Mouse (Mus musculus): ENCODE measurements around the gene Lca5l.
"Not testable (repeated sequence)": the region's sequence is repeated elsewhere in the genome, so short reads cannot be mapped to it uniquely, and the experiment has no call there.

- not testable (repeated sequence) for TF ChIP-seq POLR2A (IDR thresholded peaks at IDR 0.05; ENCODE audit: control insufficient read depth, low read depth, low read length); CTCF (IDR thresholded peaks at IDR 0.05; ENCODE audit: control insufficient read depth, insufficient read depth, insufficient replicate concordance, low read depth, low read length)
Measured at GRCm38 (mm10) chr16:96144748-96145109, 47.3 kb downstream of the Lca5l start.
